Mouse (Mus musculus): ENCODE results near the gene Klhl32.

GRCm38 (mm10) chr4:24625951-24626584 is 224.9 kb downstream of the Klhl32 start:
- TF ChIP-seq CTCF (IDR thresholded peaks at IDR 0.05; ENCODE audit: low read depth, low read length) = no peak
- no peak for TF ChIP-seq POLR2A (IDR thresholded peaks at IDR 0.05; ENCODE audit: insufficient read depth, low read length)

Measured in ES-Bruce4 (cell line).